Comparison of ENCODE assay signal across 24 mouse cellular contexts in genomic region chr5:39181616-39182402, GRCm38 (mm10).
DNase-seq lines count a peak whose midpoint lies in the region; ATAC-seq and TF ChIP-seq lines count a peak whose summit lies in the region.
"Had no signal": no experiment of that assay in that cellular context is flagged by ENCODE, and none has a peak within 500 bp of the region (broad histone marks: within the 10 kb centered on the region; RNA-seq: fewer than 3 reads in every experiment).

No protein-coding gene starts in this region.

- peak overlapping the region; percentile 49; the same call in 1 of the 2 replicates for H3K27ac ChIP-seq in midbrain, embryonic 14.5 days (replicated peaks; ENCODE audit: low read depth, low read length)
- H3K27ac ChIP-seq in layer of hippocampus, adult 2 months: no peak overlapping the region
- H3K27ac ChIP-seq: embryonic facial prominence, embryonic 10.5 days; heart, embryonic 15.5 days; limb, embryonic 10.5 days; liver, embryonic 15.5 days; lung, embryonic 15.5 days; neural tube, embryonic 13.5 days; stomach, embryonic 15.5 days had no signal

- no peaks in the 10 kb centered on the region for H3K27me3 ChIP-seq in midbrain, embryonic 14.5 days (ENCODE audit: control insufficient read depth, insufficient read depth, low read length)
- H3K27me3 ChIP-seq: heart, embryonic 15.5 days; liver, embryonic 15.5 days; lung, embryonic 15.5 days; neural tube, embryonic 13.5 days; stomach, embryonic 15.5 days had no signal

- no peaks in the 10 kb centered on the region for H3K9me3 ChIP-seq in midbrain, embryonic 14.5 days (ENCODE audit: control insufficient read depth, low read length)
- H3K9me3 ChIP-seq: embryonic facial prominence, embryonic 10.5 days; heart, embryonic 15.5 days; limb, embryonic 10.5 days; liver, embryonic 15.5 days; lung, embryonic 15.5 days; neural tube, embryonic 13.5 days; stomach, embryonic 15.5 days had no signal

- no peak overlapping the region for H3K9ac ChIP-seq in midbrain, embryonic 14.5 days (replicated peaks; ENCODE audit: low read length)
- H3K9ac ChIP-seq: heart, embryonic 15.5 days; liver, embryonic 15.5 days; lung, embryonic 15.5 days; neural tube, embryonic 13.5 days; stomach, embryonic 15.5 days had no signal

- no peaks in the 10 kb centered on the region for H3K36me3 ChIP-seq in midbrain, embryonic 14.5 days (ENCODE audit: control insufficient read depth, insufficient read depth, low read length)
- H3K36me3 ChIP-seq: embryonic facial prominence, embryonic 10.5 days; heart, embryonic 15.5 days; limb, embryonic 10.5 days; liver, embryonic 15.5 days; lung, embryonic 15.5 days; neural tube, embryonic 13.5 days; stomach, embryonic 15.5 days had no signal

- peak; percentile 4 for DNase-seq in heart, adult 11 months
- no peak for DNase-seq in heart, postnatal 25 days (ENCODE audit: low spot score)
- DNase-seq in retina, postnatal 1 day: peak; percentile 4
- DNase-seq in retina, embryonic 14.5 days (ENCODE audit: low spot score): no peak
- DNase-seq in midbrain, embryonic 14.5 days: peak; percentile 50
- no peak for DNase-seq in layer of hippocampus, adult 2 months (ENCODE audit: low spot score in 2 of 2)
- DNase-seq in lung, postnatal 4 days: no peak
- DNase-seq: adrenal gland, postnatal 36 days; heart, postnatal 4 days; kidney, adult 9 months; kidney, postnatal 14 days; liver; lung, postnatal 36 days; right cerebral cortex, adult 18-20 months; thymus, postnatal 25 days had no signal

- no peaks in the 10 kb centered on the region for H3K4me1 ChIP-seq in midbrain, embryonic 14.5 days (ENCODE audit: control insufficient read depth, insufficient read depth, low read length)
- H3K4me1 ChIP-seq: embryonic facial prominence, embryonic 10.5 days; heart, embryonic 15.5 days; limb, embryonic 10.5 days; liver, embryonic 15.5 days; lung, embryonic 15.5 days; neural tube, embryonic 13.5 days; stomach, embryonic 15.5 days had no signal

- no peak overlapping the region for H3K4me3 ChIP-seq in midbrain, embryonic 14.5 days (replicated peaks; ENCODE audit: low read depth, low read length)
- no peak overlapping the region for H3K4me3 ChIP-seq in layer of hippocampus, adult 2 months
- H3K4me3 ChIP-seq: embryonic facial prominence, embryonic 10.5 days; heart, embryonic 15.5 days; limb, embryonic 10.5 days; liver, embryonic 15.5 days; lung, embryonic 15.5 days; myocyte; neural tube, embryonic 13.5 days; stomach, embryonic 15.5 days had no signal

- H3K4me2 ChIP-seq in midbrain, embryonic 14.5 days (ENCODE audit: low read length): no peak overlapping the region
- H3K4me2 ChIP-seq: heart, embryonic 15.5 days; liver, embryonic 15.5 days; lung, embryonic 15.5 days; neural tube, embryonic 13.5 days; stomach, embryonic 15.5 days had no signal

- intact Hi-C loops in heart, postnatal 25 days (cut with DNase I): no loop called here

- ATAC-seq in midbrain, embryonic 14.5 days (ENCODE audit: low FRiP score, low TSS enrichment): peak; percentile 82
- ATAC-seq: intestine, embryonic 16.5 days had no signal

- no peak for TF ChIP-seq CTCF in layer of hippocampus, adult 2 months (conservative IDR thresholded peaks at IDR 0.05)

- 60% methylated on average over 2 of the region's 2 CpGs for WGBS in midbrain, embryonic 14.5 days

Comparison
In these comparisons a context has a peak if more than half of its experiments do, and no peak if none do; other contexts are left out.
1. DNase-seq: peak in heart, adult 11 months (single experiment), retina, postnatal 1 day (single experiment) and midbrain, embryonic 14.5 days (single experiment); none in heart, postnatal 25 days (single experiment), retina, embryonic 14.5 days (single experiment), layer of hippocampus, adult 2 months (0 of 2) and lung, postnatal 4 days (0 of 2).